Mouse (Mus musculus): ENCODE data around the gene Lypd5. TPM values are rescaled to one million over a fixed set of nuclear protein-coding genes. Genes with fewer than 3 reads are reported as not detected.

Gene Lypd5
- polyA plus RNA-seq, 1 experiment from 2014 or later, result not detected

Small RNAs within 50 kb of the gene (microRNA-seq; reads per million reads assigned to microRNA genes)
- not detected for gene Gm27592

Other genes starting within 250 kb of the Lypd5 start
- gene Zfp112, start 236.9 kb upstream of the Lypd5 start, polyA plus RNA-seq (2015; fragmentation: Nextera tagmentation; extraction: Ambion mirVana), result 9.6 and 10.2 TPM in 2 replicates
- 18.4 and 21.4 TPM in 2 replicates for gene Zfp235, start 215.0 kb upstream of the Lypd5 start, polyA plus RNA-seq (2015; fragmentation: Nextera tagmentation; extraction: Ambion mirVana)
- 3.7 and 4.6 TPM in 2 replicates for gene Zfp114, start 174.1 kb upstream of the Lypd5 start, polyA plus RNA-seq (2015; fragmentation: Nextera tagmentation; extraction: Ambion mirVana)
- 4.9 and 6.0 TPM in 2 replicates for gene Zfp111, start 137.8 kb upstream of the Lypd5 start, polyA plus RNA-seq (2015; fragmentation: Nextera tagmentation; extraction: Ambion mirVana)
- 4.4 TPM in 2 replicates for gene Zfp109, start 111.6 kb upstream of the Lypd5 start, polyA plus RNA-seq (2015; fragmentation: Nextera tagmentation; extraction: Ambion mirVana)
- gene Zfp108, start 94.4 kb upstream of the Lypd5 start, polyA plus RNA-seq (2015; fragmentation: Nextera tagmentation; extraction: Ambion mirVana), result 4.9 and 5.5 TPM in 2 replicates
- gene Zfp93, start 78.8 kb upstream of the Lypd5 start, polyA plus RNA-seq (2015; fragmentation: Nextera tagmentation; extraction: Ambion mirVana), result 6.9 and 7.6 TPM in 2 replicates
- gene Zfp61, start 48.0 kb upstream of the Lypd5 start, polyA plus RNA-seq (2015; fragmentation: Nextera tagmentation; extraction: Ambion mirVana), result 39.8 and 49.2 TPM in 2 replicates
- gene Zfp94, start 32.5 kb upstream of the Lypd5 start, polyA plus RNA-seq (2015; fragmentation: Nextera tagmentation; extraction: Ambion mirVana), result 18.2 and 19.2 TPM in 2 replicates
- gene Tescl, start 15.3 kb upstream of the Lypd5 start, polyA plus RNA-seq (2015; fragmentation: Nextera tagmentation; extraction: Ambion mirVana), result 0.31 TPM in 1 of 2 replicates, not detected in the other
- 2.1 and 2.2 TPM in 2 replicates for gene Kcnn4, start 21.1 kb downstream of the Lypd5 start, polyA plus RNA-seq (2015; fragmentation: Nextera tagmentation; extraction: Ambion mirVana)
- 36.2 and 37.7 TPM in 2 replicates for gene Smg9, start 50.4 kb downstream of the Lypd5 start, polyA plus RNA-seq (2015; fragmentation: Nextera tagmentation; extraction: Ambion mirVana)
- gene Irgc1, start 103.1 kb downstream of the Lypd5 start, polyA plus RNA-seq (2015; fragmentation: Nextera tagmentation; extraction: Ambion mirVana), result not detected in 2 replicates
- gene Plaur, start 113.3 kb downstream of the Lypd5 start, polyA plus RNA-seq (2015; fragmentation: Nextera tagmentation; extraction: Ambion mirVana), result 1.3 and 2.2 TPM in 2 replicates
- gene Cadm4, start 132.8 kb downstream of the Lypd5 start, polyA plus RNA-seq (2015; fragmentation: Nextera tagmentation; extraction: Ambion mirVana), result 56.3 and 71.3 TPM in 2 replicates
- gene Zfp428, start 157.8 kb downstream of the Lypd5 start, polyA plus RNA-seq (2015; fragmentation: Nextera tagmentation; extraction: Ambion mirVana), result 243 and 251 TPM in 2 replicates
- 1.1 and 1.5 TPM in 2 replicates for gene AC161166.1, start 163.3 kb downstream of the Lypd5 start, polyA plus RNA-seq (2015; fragmentation: Nextera tagmentation; extraction: Ambion mirVana)
- gene Irgq, start 181.5 kb downstream of the Lypd5 start, polyA plus RNA-seq (2015; fragmentation: Nextera tagmentation; extraction: Ambion mirVana), result 20.9 and 21.2 TPM in 2 replicates
- gene Pinlyp, start 196.9 kb downstream of the Lypd5 start, polyA plus RNA-seq (2015; fragmentation: Nextera tagmentation; extraction: Ambion mirVana), result not detected in 2 replicates
- 66.3 and 79.2 TPM in 2 replicates for gene Xrcc1, start 197.1 kb downstream of the Lypd5 start, polyA plus RNA-seq (2015; fragmentation: Nextera tagmentation; extraction: Ambion mirVana)
- 18.1 and 21.9 TPM in 2 replicates for gene Ethe1, start 238.3 kb downstream of the Lypd5 start, polyA plus RNA-seq (2015; fragmentation: Nextera tagmentation; extraction: Ambion mirVana)
- gene Zfp575, start 238.4 kb downstream of the Lypd5 start, polyA plus RNA-seq (2015; fragmentation: Nextera tagmentation; extraction: Ambion mirVana), result 7.7 and 8.4 TPM in 2 replicates